Mouse (Mus musculus) midbrain, postnatal 0 days (tissue): Measurements from ENCODE around the gene Copz1. TPM values are rescaled to one million over a fixed set of nuclear protein-coding genes. Genes with fewer than 3 reads are reported as not detected.
"Not testable (repeated sequence)": the region's sequence is repeated elsewhere in the genome, so short reads cannot be mapped to it uniquely, and the experiment has no call there.

Experiments
- ATAC-seq: fragments of 200-750 bp; cut with Nextera tagmentation; 2 replicates; pipeline ENCODE4 v1.8.0; 2017; ENCODE audit warnings: moderate number of reproducible peaks, mild to moderate bottlenecking, moderate TSS enrichment, moderate library complexity; ENCODE audit not compliant: low FRiP score
- DNase-seq: peaks from one replicate; pipeline ENCODE4 v3.0.0-alpha.2; 2015; ENCODE audit warnings: low spot score
- H3K27ac ChIP-seq: fragments of 300-500 bp; sonication (generic); 2 replicates; pipeline ENCODE4 v1.5.1; 2014; ENCODE audit warnings: low read depth, mild to moderate bottlenecking, low read length, mixed read lengths
- H3K27me3 ChIP-seq: fragments of 300-500 bp; sonication (generic); 2 replicates; pipeline ENCODE4 v1.6.1; 2014; ENCODE audit warnings: low read length, control low read depth, mixed read lengths; ENCODE audit not compliant: insufficient read depth
- H3K36me3 ChIP-seq: fragments of 300-500 bp; sonication (generic); 2 replicates; pipeline ENCODE4 v1.6.1; 2014; ENCODE audit warnings: low read length, control low read depth, mixed read lengths; ENCODE audit not compliant: insufficient read depth
- H3K4me1 ChIP-seq: fragments of 300-500 bp; sonication (generic); 2 replicates; pipeline ENCODE4 v1.6.1; 2014; ENCODE audit warnings: mild to moderate bottlenecking, control low read depth, antibody characterized with exemption, low read length, mixed read lengths; ENCODE audit not compliant: insufficient read depth
- H3K4me2 ChIP-seq: fragments of 300-500 bp; sonication (generic); 2 replicates; pipeline ENCODE4 v1.6.1; 2014; ENCODE audit warnings: low read depth, mild to moderate bottlenecking, low read length, mixed read lengths; ENCODE audit not compliant: poor library complexity, severe bottlenecking
- H3K4me3 ChIP-seq: fragments of 300-500 bp; sonication (generic); 2 replicates; pipeline ENCODE4 v1.5.1; 2014; ENCODE audit warnings: low read depth, mild to moderate bottlenecking, low read length, moderate library complexity
- H3K9ac ChIP-seq: fragments of 300-500 bp; sonication (generic); replicated peaks from 2 replicates; pipeline ENCODE4 v1.6.1; 2014; ENCODE audit warnings: mild to moderate bottlenecking, low read length, moderate library complexity, mixed read lengths; ENCODE audit not compliant: poor library complexity, severe bottlenecking
- H3K9me3 ChIP-seq: fragments of 300-500 bp; sonication (generic); 2 replicates; pipeline ENCODE4 v1.6.1; 2016; ENCODE audit warnings: low read length, control low read depth
- CTCF ChIP-seq: IDR thresholded peaks from 2 replicates; pipeline ENCODE4 v1.5.1; 2016; ENCODE audit warnings: antibody characterized with exemption, mild to moderate bottlenecking
- WGBS: fragments of 180-500 bp; shearing (Covaris S2); extraction: QIAGEN DNeasy Blood & Tissue Kit; methylation state at CpG from one replicate; pipeline ENCODE4 v1.1.7; 2014; 5-methylcytosine and 5-hydroxymethylcytosine counted together
- polyA plus RNA-seq: library from polyadenylated mRNA; unstranded; fragments of >200 nt; fragmentation: Nextera tagmentation; extraction: Ambion mirVana; gene quantifications from 2 replicates; pipeline ENCODE4 v1.2.1, GENCODE M21; 2015
- total RNA-seq: library from RNA; depleted of rRNA; stranded (reverse); fragments of >200 nt; gene quantifications from 2 replicates; pipeline ENCODE4 v1.2.3, GENCODE M21; 2014

The Copz1 gene
- total and polyA plus RNA-seq, 2 experiments from 2014 or later, result 151 to 178 TPM

GRCm38 (mm10) chr15:103242885-103243284, 29.6 kb upstream of the Copz1 start:
- TF ChIP-seq CTCF, result no peak
- DNase-seq, result no peak
- Histone ChIP-seq H3K9ac (no peak overlapping the region), H3K27ac (no peak overlapping the region), H3K27me3 (no peaks in the 10 kb centered on the region), H3K4me2 (no peak overlapping the region; the same call in 1 of the 2 replicates), H3K36me3 (peaks cover 39% of the 10 kb centered on the region), H3K9me3 (no peaks in the 10 kb centered on the region), H3K4me1 (no peaks in the 10 kb centered on the region), H3K4me3 (no peak overlapping the region)
- ATAC-seq, result no peak
- 60% methylated on average over 8 of the region's 8 CpGs for WGBS

- DNase-seq (no peak), ATAC-seq (no peak)
- 83% methylated on average over 6 of the region's 6 CpGs for WGBS
- no peak overlapping the region for H3K4me3 ChIP-seq
- no peaks in the 10 kb centered on the region for H3K27me3 ChIP-seq
- H3K36me3 ChIP-seq, result peaks cover 53% of the 10 kb centered on the region
- no peaks in the 10 kb centered on the region for H3K4me1 ChIP-seq
- no peaks in the 10 kb centered on the region for H3K9me3 ChIP-seq
- no peak for TF ChIP-seq CTCF
- H3K9ac ChIP-seq, result no peak overlapping the region
- H3K4me2 ChIP-seq, result no peak overlapping the region
- no peak overlapping the region for H3K27ac ChIP-seq
Measured at GRCm38 (mm10) chr15:103245616-103246015, 26.9 kb upstream of the Copz1 start.

- DNase-seq (no peak), ATAC-seq (no peak)
- Histone ChIP-seq H3K27me3 (no peaks in the 10 kb centered on the region), H3K4me3 (no peak overlapping the region), H3K36me3 (peaks cover 53% of the 10 kb centered on the region), H3K27ac (no peak overlapping the region), H3K9me3 (no peaks in the 10 kb centered on the region), H3K4me1 (no peaks in the 10 kb centered on the region), H3K4me2 (no peak overlapping the region), H3K9ac (no peak overlapping the region)
- 90% methylated on average over 9 of the region's 9 CpGs for WGBS
- TF ChIP-seq CTCF, result no peak
Measured at GRCm38 (mm10) chr15:103247078-103247781, 25.3 kb upstream of the Copz1 start.

GRCm38 (mm10) chr15:103247782-103248400, 24.6 kb upstream of the Copz1 start:
- no peak overlapping the region for H3K9ac ChIP-seq
- H3K4me3 ChIP-seq, result no peak overlapping the region
- TF ChIP-seq CTCF, result no peak
- no peak overlapping the region for H3K27ac ChIP-seq
- H3K9me3 ChIP-seq, result no peaks in the 10 kb centered on the region
- H3K27me3 ChIP-seq, result no peaks in the 10 kb centered on the region
- H3K4me1 ChIP-seq, result no peaks in the 10 kb centered on the region
- H3K36me3 ChIP-seq, result peaks cover 49% of the 10 kb centered on the region
- ATAC-seq (no peak), DNase-seq (no peak)
- no peak overlapping the region for H3K4me2 ChIP-seq

- TF ChIP-seq CTCF, result no peak
- H3K36me3 ChIP-seq, result peaks cover 43% of the 10 kb centered on the region
- WGBS, result 83% methylated on average over 28 of the region's 28 CpGs
Measured at GRCm38 (mm10) chr15:103248401-103249313, 23.9 kb upstream of the Copz1 start.

GRCm38 (mm10) chr15:103249511-103249910, 23.0 kb upstream of the Copz1 start:
- DNase-seq, H3K4me1 ChIP-seq, H3K27ac ChIP-seq, H3K9ac ChIP-seq, H3K4me3 ChIP-seq, H3K27me3 ChIP-seq, H3K4me2 ChIP-seq, H3K9me3 ChIP-seq, ATAC-seq: not testable (repeated sequence)
- peaks cover 38% of the 10 kb centered on the region for H3K36me3 ChIP-seq
- WGBS, result 96% methylated on average over 6 of the region's 6 CpGs

More at GRCm38 (mm10) chr15:103248401-103249313, 23.9 kb upstream of the Copz1 start:
- Histone ChIP-seq H3K4me1 (no peaks in the 10 kb centered on the region), H3K9ac (no peak overlapping the region), H3K4me3 (no peak overlapping the region), H3K9me3 (no peaks in the 10 kb centered on the region), H3K27me3 (no peaks in the 10 kb centered on the region), H3K4me2 (no peak overlapping the region), H3K27ac (no peak overlapping the region)
- DNase-seq (no peak), ATAC-seq (no peak)
